Mouse (Mus musculus): ENCODE data around the gene Abca6.

The Abca6 gene

GRCm38 (mm10) chr11:110251534-110251933 is at the start of gene Abca6:
Gene Abca6 (minus strand): TSS chr11:110251776.
- no peak for DNase-seq (ENCODE audit: low spot score in 2 of 2)

GRCm38 (mm10) chr11:110297917-110298533 is 46.4 kb upstream of the Abca6 start:
- DNase-seq (ENCODE audit: low spot score in 2 of 2): no peak

GRCm38 (mm10) chr11:110290586-110290985 is 39.0 kb upstream of the Abca6 start:
- DNase-seq (ENCODE audit: low spot score in 2 of 2): no peak

- DNase-seq (ENCODE audit: low spot score in 2 of 2): no peak
These were observed 36.8 kb upstream of the Abca6 start for GRCm38 (mm10) chr11:110288423-110288822.

GRCm38 (mm10) chr11:110287694-110288093 is 36.1 kb upstream of the Abca6 start:
- DNase-seq (ENCODE audit: low spot score in 2 of 2): no peak

GRCm38 (mm10) chr11:110286331-110286730 is 34.8 kb upstream of the Abca6 start:
- no peak for DNase-seq (ENCODE audit: low spot score in 2 of 2)

- no peak for DNase-seq (ENCODE audit: low spot score in 2 of 2)
These were observed 33.3 kb upstream of the Abca6 start for GRCm38 (mm10) chr11:110284849-110285248.

GRCm38 (mm10) chr11:110284185-110284787 is 32.7 kb upstream of the Abca6 start:
- no peak for DNase-seq (ENCODE audit: low spot score in 2 of 2)

GRCm38 (mm10) chr11:110274794-110275193 is 23.2 kb upstream of the Abca6 start:
- DNase-seq (ENCODE audit: low spot score in 2 of 2): no peak

GRCm38 (mm10) chr11:110271745-110272144 is 20.2 kb upstream of the Abca6 start:
- DNase-seq (ENCODE audit: low spot score in 2 of 2): peak; percentile 26 to 48

- peak; percentile 75 to 84 for DNase-seq (ENCODE audit: low spot score in 2 of 2)
These were observed 16.8 kb upstream of the Abca6 start for GRCm38 (mm10) chr11:110268244-110268844.

GRCm38 (mm10) chr11:110267232-110267631 is 15.7 kb upstream of the Abca6 start:
- DNase-seq (ENCODE audit: low spot score in 2 of 2): no peak

- DNase-seq (ENCODE audit: low spot score in 2 of 2): no peak
These were observed 15.2 kb upstream of the Abca6 start for GRCm38 (mm10) chr11:110266757-110267156.

- DNase-seq (ENCODE audit: low spot score in 2 of 2): no peak
These were observed 10.3 kb upstream of the Abca6 start for GRCm38 (mm10) chr11:110261867-110262266.

GRCm38 (mm10) chr11:110257911-110258310 is 6.3 kb upstream of the Abca6 start:
- DNase-seq (ENCODE audit: low spot score in 2 of 2): no peak

- DNase-seq (ENCODE audit: low spot score in 2 of 2): no peak
These were observed 5.5 kb upstream of the Abca6 start for GRCm38 (mm10) chr11:110257061-110257460.

- no peak for DNase-seq (ENCODE audit: low spot score in 2 of 2)
These were observed 680 bp upstream of the Abca6 start for GRCm38 (mm10) chr11:110252256-110252655.

GRCm38 (mm10) chr11:110244730-110245129 is 6.8 kb downstream of the Abca6 start:
- no peak for DNase-seq (ENCODE audit: low spot score in 2 of 2)

- DNase-seq (ENCODE audit: low spot score in 2 of 2): no peak
These were observed 14.1 kb downstream of the Abca6 start for GRCm38 (mm10) chr11:110237466-110237865.

GRCm38 (mm10) chr11:110232975-110233374 is 18.6 kb downstream of the Abca6 start:
- no peak for DNase-seq (ENCODE audit: low spot score in 2 of 2)

GRCm38 (mm10) chr11:110217118-110217517 is 34.5 kb downstream of the Abca6 start:
- no peak for DNase-seq (ENCODE audit: low spot score in 2 of 2)

- DNase-seq (ENCODE audit: low spot score in 2 of 2): no peak
These were observed 47.6 kb downstream of the Abca6 start for GRCm38 (mm10) chr11:110203930-110204329.

- no peak for DNase-seq (ENCODE audit: low spot score in 2 of 2)
These were observed 52.7 kb downstream of the Abca6 start for GRCm38 (mm10) chr11:110198882-110199281.

Data from natural killer cell, adult 2 months (primary cell).